Mouse (Mus musculus): ENCODE results near the gene Mfap4. TPM values are rescaled to one million over a fixed set of nuclear protein-coding genes. Genes with fewer than 3 reads are reported as not detected.
A peak's percentile ranks its signal among the peaks of the same experiment; 100 is the strongest.

Gene Mfap4
- total RNA-seq, 2 experiments from 2014 or later, result 7.6 TPM

DNA sequence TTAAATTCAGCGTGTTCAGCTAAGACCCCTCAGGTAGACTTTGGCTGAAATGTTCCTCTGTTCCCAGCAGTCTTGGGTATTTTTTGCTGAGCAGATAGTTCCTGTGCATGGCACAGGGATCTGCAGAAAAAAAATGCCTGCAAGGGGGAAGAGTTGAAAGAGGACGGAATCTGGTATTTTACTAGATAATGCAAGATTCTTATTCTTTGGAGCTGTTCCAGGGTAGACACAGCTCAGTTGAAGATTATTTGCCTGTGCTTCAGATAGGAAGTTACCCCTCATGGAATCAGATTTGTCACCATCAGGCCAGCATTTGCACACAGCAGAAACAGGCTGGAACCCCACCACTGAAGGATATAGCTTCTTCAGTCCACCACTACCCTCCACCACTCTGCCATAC is 10.3 kb downstream of the Mfap4 start:
- DNase-seq (ENCODE audit: extremely low spot score in 1 of 2, low spot score in 2 of 2), result no peak
- intact Hi-C loops (cut with DNase I), result no loop called here

DNA sequence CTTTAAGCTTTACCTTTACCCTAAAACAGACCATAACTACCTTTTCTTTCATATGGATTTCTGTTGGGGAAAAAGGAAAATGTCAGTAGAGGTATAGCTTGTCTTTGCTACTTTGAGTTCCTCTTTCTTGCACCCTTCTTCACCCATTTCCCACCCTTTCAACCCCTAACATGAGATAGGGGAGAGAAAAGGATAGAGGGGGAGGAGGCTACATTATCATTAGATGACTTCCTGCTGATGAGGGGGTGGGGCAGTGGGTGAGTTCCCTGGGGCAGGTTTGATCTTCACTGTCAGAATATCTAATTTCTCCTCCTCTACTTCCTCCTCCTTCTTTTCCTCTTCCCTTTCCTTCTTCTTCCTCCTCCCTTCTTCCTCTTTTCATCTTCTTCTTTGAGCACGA is 12.3 kb downstream of the Mfap4 start:
- no peak for DNase-seq (ENCODE audit: extremely low spot score in 1 of 2, low spot score in 2 of 2)
- intact Hi-C loops (cut with DNase I), result no loop called here

DNA sequence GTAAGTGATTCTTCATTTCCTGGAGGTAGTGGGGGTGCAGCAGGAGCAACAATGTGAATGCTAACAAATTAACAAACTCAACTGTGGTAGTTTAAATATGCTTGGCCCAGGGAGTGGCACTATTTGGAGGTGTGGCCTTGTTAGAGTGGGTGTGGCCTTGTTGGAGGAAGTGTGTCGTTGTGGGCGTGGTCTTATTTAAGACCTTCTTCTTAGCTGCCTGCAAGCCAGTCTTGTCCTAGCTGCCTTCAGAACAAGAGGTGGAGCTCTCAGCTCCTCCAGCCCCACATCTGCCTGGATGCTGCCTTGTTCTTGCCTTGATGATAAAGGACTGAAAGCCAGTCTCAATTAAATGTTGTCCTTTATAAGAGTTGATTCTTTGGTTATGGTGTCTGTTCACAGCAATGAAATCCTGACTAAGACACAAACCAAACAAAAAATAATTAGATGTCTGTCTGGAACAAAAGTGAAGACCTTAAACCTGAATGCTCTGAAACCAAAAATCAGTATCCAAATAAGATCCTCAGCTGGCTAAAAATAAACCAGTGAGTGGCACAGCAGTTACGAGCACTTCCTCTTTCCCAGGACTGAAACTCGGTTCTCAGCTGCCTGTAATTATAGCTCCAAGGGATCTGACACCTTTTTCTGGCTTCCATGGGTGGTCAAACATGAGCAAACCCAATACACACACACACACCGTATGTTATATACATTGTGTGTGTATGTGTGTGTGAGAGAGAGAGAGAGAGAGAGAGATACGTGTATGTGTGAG is 13.7 kb downstream of the Mfap4 start:
- intact Hi-C loops (cut with DNase I), result no loop called here

DNA sequence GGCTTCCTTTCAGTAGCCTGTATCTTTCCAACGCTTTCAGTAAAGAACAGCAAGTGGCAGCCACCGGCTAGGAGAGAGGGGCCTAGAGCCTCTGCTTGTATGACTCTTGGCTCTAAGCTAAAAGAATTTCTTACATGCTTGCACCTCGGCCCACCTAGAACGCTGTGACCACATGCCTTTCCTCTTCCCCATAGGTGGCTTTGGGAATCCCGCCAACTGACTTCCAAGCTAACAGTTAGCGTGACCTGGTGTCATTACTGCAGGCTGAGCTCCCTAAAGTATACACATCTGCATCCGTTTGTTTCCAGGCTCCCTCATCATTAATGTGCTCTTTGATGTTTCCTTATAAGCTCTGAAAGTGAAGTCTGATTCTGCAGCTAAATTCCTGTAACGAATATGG is 18.7 kb downstream of the Mfap4 start:
- DNase-seq (ENCODE audit: extremely low spot score in 1 of 2, low spot score in 2 of 2), result no peak
- intact Hi-C loops (cut with DNase I), result loop anchor here (5.0 to 10.0 kb wide), 2 partner anchors 87 to 319 kb away; no protein-coding TSS in a partner anchor

More for the DNA sequence above, 13.7 kb downstream of the Mfap4 start:
- no peak for DNase-seq (ENCODE audit: extremely low spot score in 1 of 2, low spot score in 2 of 2)

DNA sequence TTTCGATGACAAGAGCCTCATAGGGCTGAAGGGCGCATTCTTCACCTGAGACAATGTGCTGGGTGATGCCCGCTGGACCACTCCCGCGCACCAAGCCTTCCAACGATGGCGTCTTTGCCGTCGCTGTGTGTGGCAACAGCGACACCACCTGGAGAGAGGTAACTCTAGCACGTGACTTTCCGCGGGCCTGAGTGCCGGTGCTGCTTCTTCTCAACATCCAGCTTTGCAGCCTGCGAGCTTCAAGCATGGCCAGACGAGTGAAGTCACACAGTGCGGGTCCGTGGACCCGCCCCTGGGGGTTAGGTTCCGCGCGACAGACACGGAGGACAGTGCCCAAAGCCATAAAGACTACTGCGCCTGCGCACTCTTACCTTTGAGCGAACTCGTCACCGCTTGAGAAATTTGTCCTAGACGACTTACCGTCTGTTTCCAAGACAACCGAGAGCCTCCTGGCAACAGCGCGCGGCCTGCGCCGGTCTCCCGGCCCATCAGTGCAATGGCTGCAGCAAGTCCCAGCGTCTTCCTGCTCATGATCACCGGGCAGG is 19.6 kb downstream of the Mfap4 start, which contains the start of gene B9d1:
TSS of gene B9d1 (plus strand) at position 432 of the 545 bp plus-strand sequence.
- intact Hi-C loops (cut with DNase I), result loop anchor here (5.0 to 10.0 kb wide), 3 partner anchors 87 to 320 kb away; no protein-coding TSS in a partner anchor
- DNase-seq (ENCODE audit: extremely low spot score in 1 of 2, low spot score in 2 of 2), result peak; percentile 95 to 97

DNA sequence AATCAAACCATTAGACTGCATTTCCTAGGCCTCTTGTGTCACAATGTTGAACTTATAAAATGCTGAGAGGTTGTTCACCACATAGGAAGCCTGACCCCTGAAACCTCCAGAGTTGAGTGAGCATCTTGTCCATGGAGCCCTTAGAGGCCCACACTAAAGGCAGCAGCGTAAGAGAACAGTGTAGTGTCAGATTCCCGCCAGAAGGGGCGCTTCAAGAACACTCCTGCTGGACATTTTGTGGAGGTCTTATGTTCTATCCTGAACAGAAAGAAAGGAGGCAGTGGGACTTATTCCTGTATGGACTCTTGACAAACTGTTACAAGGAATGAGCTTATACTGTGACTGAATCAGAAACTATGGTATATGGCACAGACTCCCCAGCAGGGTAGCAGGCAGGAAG is 29.7 kb downstream of the Mfap4 start:
- intact Hi-C loops (cut with DNase I), result loop anchor here (5.0 kb wide), 2 partner anchors 62 to 202 kb away; partner anchors contain the start of gene Epn2
- no peak for DNase-seq (ENCODE audit: extremely low spot score in 1 of 2, low spot score in 2 of 2)

DNA sequence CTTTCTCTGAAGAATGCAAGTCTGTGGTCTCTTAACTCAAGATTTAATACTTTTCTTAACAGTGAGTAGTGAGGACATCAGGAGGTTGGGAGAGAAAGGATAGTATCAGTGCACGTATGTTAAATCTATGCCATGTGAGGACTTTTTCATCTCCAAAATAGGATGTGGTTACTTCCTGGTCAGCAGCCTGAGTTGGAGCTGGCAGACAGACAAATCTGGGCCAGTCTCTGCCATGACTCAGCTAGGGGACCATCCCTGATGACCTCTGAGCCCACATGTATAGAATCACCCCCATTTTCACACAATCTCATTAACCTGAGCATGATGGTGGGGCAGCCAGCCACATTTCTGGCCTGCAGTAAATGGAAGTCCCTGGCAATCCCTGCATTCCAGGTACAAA is 32.7 kb downstream of the Mfap4 start:
- no peak for DNase-seq (ENCODE audit: extremely low spot score in 1 of 2, low spot score in 2 of 2)

DNA sequence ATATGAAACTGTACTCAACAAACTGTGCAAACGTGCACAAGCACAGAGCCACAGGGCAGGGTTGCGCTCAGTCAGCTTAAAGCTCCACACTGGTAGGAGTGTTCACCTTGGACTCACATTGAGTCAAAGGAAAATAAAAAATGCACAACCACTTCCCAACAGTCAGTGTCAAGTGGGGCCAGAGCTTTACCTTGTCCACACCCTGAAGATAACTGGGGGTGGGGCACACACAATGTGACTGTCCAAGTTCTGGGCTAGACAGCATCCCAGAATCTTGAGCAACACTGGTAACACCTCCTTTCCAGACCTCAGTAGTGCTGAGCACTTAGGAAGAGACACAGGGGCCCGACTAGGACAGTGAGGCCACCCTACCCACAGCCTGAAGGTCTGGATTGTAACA is 33.6 kb downstream of the Mfap4 start:
- no peak for DNase-seq (ENCODE audit: extremely low spot score in 1 of 2, low spot score in 2 of 2)
- intact Hi-C loops (cut with DNase I), result no loop called here

More for the DNA sequence above, 32.7 kb downstream of the Mfap4 start:
- intact Hi-C loops (cut with DNase I), result no loop called here

DNA sequence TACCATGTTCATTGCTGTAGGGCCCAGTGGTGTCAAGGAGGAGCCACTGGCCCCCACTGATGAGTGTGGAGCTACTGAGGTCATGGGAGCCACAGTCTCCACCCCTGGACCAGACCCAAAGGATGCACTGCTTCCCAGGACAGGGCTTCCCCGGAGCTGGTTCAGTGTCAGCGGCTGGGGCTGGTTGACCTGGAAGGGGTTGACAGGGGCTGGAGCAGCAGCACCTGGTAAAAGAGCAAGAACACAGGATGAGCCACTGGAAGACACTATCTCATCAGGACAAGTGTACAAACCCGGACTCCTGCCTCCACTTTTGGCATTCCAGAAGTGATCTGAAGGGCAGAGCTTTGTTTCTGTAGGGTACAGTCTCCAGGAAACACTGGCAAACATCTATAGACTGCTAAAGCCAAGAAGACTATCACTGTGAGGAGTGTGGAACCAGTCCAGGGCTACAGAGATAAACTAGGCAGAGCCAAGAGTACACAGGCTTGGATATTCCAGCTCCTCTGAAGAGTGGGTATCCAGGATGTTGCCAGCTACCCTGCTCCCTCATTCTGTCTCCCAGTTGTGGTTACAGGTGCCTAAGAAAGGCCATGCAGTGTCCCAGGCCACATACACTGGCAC is 34.4 kb downstream of the Mfap4 start:
- intact Hi-C loops (cut with DNase I), result no loop called here
- no peak for DNase-seq (ENCODE audit: extremely low spot score in 1 of 2, low spot score in 2 of 2)

DNA sequence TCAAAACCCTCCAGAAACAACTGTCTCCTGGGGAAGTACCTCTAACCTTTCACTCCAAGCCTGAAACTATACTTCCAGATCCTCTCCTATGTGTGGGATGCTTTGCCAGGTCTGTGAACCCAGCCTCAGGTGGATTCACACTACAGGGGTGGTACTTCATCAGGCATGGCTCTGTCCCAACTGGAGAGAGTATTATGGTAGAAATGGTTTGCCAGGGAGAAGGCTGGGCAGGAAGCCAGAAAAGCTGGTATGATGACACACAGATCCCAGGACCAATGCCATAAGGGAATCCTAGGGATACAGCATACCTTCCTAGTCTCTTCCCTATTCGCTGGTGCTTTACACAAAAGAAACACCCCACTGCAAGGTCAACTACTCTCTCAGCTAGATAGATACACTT is 41.6 kb downstream of the Mfap4 start:
- no peak for DNase-seq (ENCODE audit: extremely low spot score in 1 of 2, low spot score in 2 of 2)
- intact Hi-C loops (cut with DNase I), result no loop called here

DNA sequence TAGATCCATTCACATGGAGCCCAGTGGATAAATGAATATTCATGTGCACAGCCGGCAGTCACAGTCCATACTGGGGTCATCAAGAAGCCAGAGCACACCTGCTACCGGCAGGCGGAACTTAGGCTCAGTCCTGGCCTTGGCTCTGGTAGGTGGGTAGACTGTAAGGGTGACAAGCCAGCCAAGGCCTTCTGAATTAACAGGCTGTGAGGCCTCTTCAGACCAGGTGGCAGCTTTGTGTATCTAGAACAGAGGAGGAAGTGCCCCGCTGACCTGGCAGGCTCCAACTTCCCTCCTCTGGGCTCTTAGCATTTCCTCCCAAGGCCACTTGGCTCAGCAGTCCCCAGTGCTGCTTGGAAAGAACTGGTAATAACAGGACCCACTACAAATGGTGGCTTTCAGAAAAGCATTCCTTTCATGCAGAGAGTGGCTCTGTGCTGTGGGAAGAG is 44.1 kb downstream of the Mfap4 start:
- intact Hi-C loops (cut with DNase I), result loop anchor here (2.0 kb wide), 1 partner anchor 50 kb away; the partner anchor contains the start of gene Epn2
- peak; percentile 58 to 81 for DNase-seq (ENCODE audit: extremely low spot score in 1 of 2, low spot score in 2 of 2)

DNA sequence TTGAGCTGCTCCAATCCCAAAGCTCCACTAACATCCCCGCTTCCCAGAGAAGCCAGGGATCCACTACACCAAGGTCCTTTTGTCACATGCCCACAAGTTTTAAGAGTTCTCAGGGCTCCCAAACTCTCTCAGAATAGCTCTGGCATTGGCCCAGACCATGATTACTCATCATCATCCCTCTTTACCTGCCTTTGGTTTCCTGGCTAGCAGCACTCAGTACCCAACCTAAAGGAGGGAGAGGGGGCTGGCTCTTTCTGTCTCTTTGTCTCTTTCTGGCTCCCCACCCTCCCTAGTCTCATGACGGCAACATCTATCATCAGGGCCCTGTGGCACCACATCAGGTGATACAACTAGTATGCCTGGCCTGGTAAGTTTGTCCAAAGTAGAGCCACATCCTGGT is 47.6 kb downstream of the Mfap4 start:
- intact Hi-C loops (cut with DNase I), result no loop called here
- DNase-seq (ENCODE audit: extremely low spot score in 1 of 2, low spot score in 2 of 2), result no peak

DNA sequence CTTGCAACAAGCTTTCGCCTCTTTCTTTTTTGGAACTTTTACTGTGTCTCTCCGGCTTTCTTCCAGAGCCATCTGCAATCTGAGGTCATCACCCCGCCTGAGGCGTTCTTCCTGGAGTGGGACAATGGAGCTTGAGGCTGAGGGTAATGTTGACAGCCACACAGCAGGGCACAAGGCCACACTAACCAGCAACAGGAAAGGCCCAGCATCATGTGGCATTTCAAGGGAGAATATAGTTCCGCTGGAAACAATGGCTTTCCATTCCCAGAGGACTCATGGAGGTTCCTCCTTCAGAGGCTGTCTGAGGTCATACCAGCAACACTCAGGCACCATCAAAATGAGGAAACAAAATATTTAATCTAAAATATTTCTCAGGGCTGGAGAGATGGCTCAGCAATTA is 48.3 kb downstream of the Mfap4 start:
- peak in 1 of 2 experiments; percentile 82 for DNase-seq (ENCODE audit: extremely low spot score in 1 of 2, low spot score in 2 of 2)
- intact Hi-C loops (cut with DNase I), result no loop called here

DNA sequence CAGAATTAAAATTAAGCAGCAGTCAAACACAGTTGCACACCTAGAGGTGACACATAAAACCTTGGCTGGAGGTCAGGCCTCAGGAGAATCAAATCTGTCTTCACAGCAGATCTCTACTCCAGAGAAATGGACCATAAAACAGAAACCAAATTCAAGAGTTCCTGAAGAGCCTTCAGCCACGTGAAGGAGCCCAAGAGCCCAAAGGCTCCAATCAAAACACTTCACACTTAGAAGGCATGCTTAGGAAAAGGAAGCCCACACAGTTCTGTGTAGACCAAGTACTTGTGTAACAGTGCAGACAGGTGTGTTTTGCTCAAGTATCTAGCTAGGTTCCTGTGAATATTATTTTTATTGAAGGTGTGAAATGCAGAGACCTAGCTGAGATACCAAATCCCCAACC is 50.3 kb downstream of the Mfap4 start:
- intact Hi-C loops (cut with DNase I), result no loop called here
- no peak for DNase-seq (ENCODE audit: extremely low spot score in 1 of 2, low spot score in 2 of 2)

DNA sequence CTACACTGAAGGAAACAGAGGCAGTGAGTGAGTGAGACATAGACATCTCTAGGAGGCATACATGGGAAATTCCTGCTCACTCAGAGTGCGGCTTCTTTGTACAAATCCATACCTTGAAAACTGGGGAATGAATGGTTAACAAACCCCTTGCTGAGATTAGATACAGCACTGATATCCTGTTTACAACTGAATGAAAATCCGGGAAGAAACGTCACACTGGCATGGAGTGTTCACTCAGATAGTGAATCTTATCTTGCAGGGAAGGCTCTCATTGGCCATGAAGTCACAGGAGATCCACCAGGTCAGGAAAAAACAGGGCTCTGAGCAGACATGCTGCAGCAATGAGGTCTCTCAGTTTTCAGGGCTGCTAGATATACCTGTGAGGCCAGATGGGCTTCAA is 51.7 kb downstream of the Mfap4 start:
- intact Hi-C loops (cut with DNase I), result no loop called here
- no peak for DNase-seq (ENCODE audit: extremely low spot score in 1 of 2, low spot score in 2 of 2)

DNA sequence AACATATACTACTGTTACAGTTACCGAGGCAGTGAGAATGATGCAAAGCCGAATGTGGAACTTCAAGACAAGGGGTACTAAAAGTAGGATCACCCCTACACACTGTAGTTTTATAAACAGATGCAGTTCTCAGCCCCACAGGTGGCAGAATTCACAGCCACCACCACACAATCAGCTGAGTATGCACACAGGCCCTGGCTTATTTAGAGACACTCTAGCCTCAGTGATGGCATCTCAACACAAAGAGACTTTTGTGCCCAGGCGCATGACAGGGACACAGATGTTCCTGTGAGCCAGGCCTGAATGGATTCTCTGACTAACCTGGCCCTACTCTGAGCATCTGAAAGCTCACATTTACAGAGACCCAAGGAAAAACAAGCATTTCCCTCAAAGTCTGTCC is 52.1 kb downstream of the Mfap4 start:
- intact Hi-C loops (cut with DNase I), result no loop called here
- peak in 1 of 2 experiments; percentile 48 for DNase-seq (ENCODE audit: extremely low spot score in 1 of 2, low spot score in 2 of 2)
